Mouse (Mus musculus) intestine, embryonic 14.5 days (tissue): Measurements from ENCODE around the gene Nptn. TPM values are rescaled to one million over a fixed set of nuclear protein-coding genes. Genes with fewer than 3 reads are reported as not detected.

ENCODE experiments used
- ATAC-seq: fragments of 200-750 bp; cut with Nextera tagmentation; replicated peaks from 2 replicates; pipeline ENCODE4 v1.8.0; 2017; ENCODE audit warnings: low read depth, moderate number of reproducible peaks, moderate TSS enrichment, moderate library complexity; ENCODE audit not compliant: low FRiP score, low TSS enrichment
- DNase-seq: peaks from one replicate; pipeline ENCODE4 v3.0.0-alpha.2; 2018; ENCODE audit warnings: low spot score
- H3K27ac ChIP-seq: fragments of 300-500 bp; sonication (generic); 2 replicates; pipeline ENCODE4 v1.5.1; 2014; ENCODE audit warnings: low read depth, mild to moderate bottlenecking, control low read depth
- H3K27me3 ChIP-seq: fragments of 300-500 bp; sonication (generic); replicated peaks from 2 replicates; pipeline ENCODE4 v1.6.1; 2014; ENCODE audit warnings: low read length, control low read depth; ENCODE audit not compliant: control insufficient read depth, insufficient read depth
- H3K36me3 ChIP-seq: fragments of 300-500 bp; sonication (generic); 2 replicates; pipeline ENCODE4 v1.6.1; 2014; ENCODE audit warnings: low read length, control low read depth; ENCODE audit not compliant: control insufficient read depth, insufficient read depth
- H3K4me1 ChIP-seq: fragments of 300-500 bp; sonication (generic); replicated peaks from 2 replicates; pipeline ENCODE4 v1.6.1; 2014; ENCODE audit warnings: low read length, control low read depth, mixed read lengths; ENCODE audit not compliant: control insufficient read depth, insufficient read depth
- H3K4me2 ChIP-seq: fragments of 300-500 bp; sonication (generic); 2 replicates; pipeline ENCODE4 v1.6.1; 2014; ENCODE audit warnings: low read length
- H3K4me3 ChIP-seq: fragments of 300-500 bp; sonication (generic); 2 replicates; pipeline ENCODE4 v1.5.1; 2014; ENCODE audit warnings: low read depth, low read length, control low read depth, mixed read lengths
- H3K9ac ChIP-seq: fragments of 300-500 bp; sonication (generic); 2 replicates; pipeline ENCODE4 v1.6.1; 2014; ENCODE audit warnings: mild to moderate bottlenecking, low read length
- H3K9me3 ChIP-seq: fragments of 300-500 bp; sonication (generic); 2 replicates; pipeline ENCODE4 v1.6.1; 2016; ENCODE audit warnings: low read length, control low read depth; ENCODE audit not compliant: control insufficient read depth
- WGBS: fragments of 180-500 bp; shearing (Covaris S2); extraction: QIAGEN DNeasy Blood & Tissue Kit; methylation state at CpG from one replicate; pipeline ENCODE4 v1.1.7; 2014; 5-methylcytosine and 5-hydroxymethylcytosine counted together
- polyA plus RNA-seq: library from polyadenylated mRNA; unstranded; fragments of >200 nt; fragmentation: Nextera tagmentation; extraction: Ambion mirVana; gene quantifications from 2 replicates; pipeline ENCODE4 v1.2.1, GENCODE M21; 2014

Nptn gene
- polyA plus RNA-seq, 1 experiment from 2014 or later = 131 TPM

- no peaks in the 10 kb centered on the region for H3K27me3 ChIP-seq
- H3K4me1 ChIP-seq = no peaks in the 10 kb centered on the region
- ATAC-seq (no peak), DNase-seq (no peak)
- H3K4me3 ChIP-seq = no peak overlapping the region
- 47% methylated on average over 6 of the region's 6 CpGs for WGBS
- no peak overlapping the region for H3K27ac ChIP-seq
- H3K9me3 ChIP-seq = no peaks in the 10 kb centered on the region
- H3K36me3 ChIP-seq = no peaks in the 10 kb centered on the region
- no peak overlapping the region for H3K4me2 ChIP-seq
- H3K9ac ChIP-seq = no peak overlapping the region
Measured at GRCm38 (mm10) chr9:58675371-58675770, 93.3 kb downstream of the Nptn start.

GRCm38 (mm10) chr9:58681411-58681810 lies 99.4 kb downstream of the Nptn start:
- no peak overlapping the region for H3K27ac ChIP-seq
- WGBS = 39% methylated on average over 2 of the region's 2 CpGs

GRCm38 (mm10) chr9:58682106-58682505 lies 100.1 kb downstream of the Nptn start:
- Histone ChIP-seq H3K4me2 (no peak overlapping the region), H3K9me3 (no peaks in the 10 kb centered on the region), H3K9ac (no peak overlapping the region), H3K4me3 (no peak overlapping the region), H3K27me3 (no peaks in the 10 kb centered on the region), H3K36me3 (no peaks in the 10 kb centered on the region), H3K4me1 (no peaks in the 10 kb centered on the region; the same call in 1 of the 2 replicates), H3K27ac (no peak overlapping the region)
- DNase-seq (no peak), ATAC-seq (no peak)
- 48% methylated on average over 6 of the region's 6 CpGs for WGBS

More at GRCm38 (mm10) chr9:58681411-58681810, 99.4 kb downstream of the Nptn start:
- DNase-seq = no peak
- Histone ChIP-seq H3K9me3 (no peaks in the 10 kb centered on the region), H3K9ac (no peak overlapping the region), H3K27me3 (no peaks in the 10 kb centered on the region), H3K4me3 (no peak overlapping the region), H3K4me2 (no peak overlapping the region), H3K36me3 (no peaks in the 10 kb centered on the region), H3K4me1 (no peaks in the 10 kb centered on the region; the same call in 1 of the 2 replicates)
- ATAC-seq = no peak

- H3K9me3 ChIP-seq = no peaks in the 10 kb centered on the region
- no peak overlapping the region for H3K4me2 ChIP-seq
- ATAC-seq (no peak), DNase-seq (no peak)
- 75% methylated on average over 6 of the region's 6 CpGs for WGBS
- no peak overlapping the region for H3K4me3 ChIP-seq
- H3K4me1 ChIP-seq = no peaks in the 10 kb centered on the region; the same call in 1 of the 2 replicates
- H3K36me3 ChIP-seq = no peaks in the 10 kb centered on the region
- no peak overlapping the region for H3K9ac ChIP-seq
- no peaks in the 10 kb centered on the region for H3K27me3 ChIP-seq
- no peak overlapping the region for H3K27ac ChIP-seq
Measured at GRCm38 (mm10) chr9:58683372-58683771, 101.3 kb downstream of the Nptn start.

- Histone ChIP-seq H3K27me3 (no peaks in the 10 kb centered on the region), H3K4me2 (no peak overlapping the region), H3K9me3 (no peaks in the 10 kb centered on the region), H3K4me3 (no peak overlapping the region), H3K9ac (no peak overlapping the region), H3K27ac (no peak overlapping the region), H3K36me3 (no peaks in the 10 kb centered on the region), H3K4me1 (no peaks in the 10 kb centered on the region; the same call in 1 of the 2 replicates)
- WGBS = 86% methylated on average over 10 of the region's 10 CpGs
- DNase-seq = no peak
- ATAC-seq = no peak
Measured at GRCm38 (mm10) chr9:58685290-58685689, 103.2 kb downstream of the Nptn start.

GRCm38 (mm10) chr9:58688076-58688475 lies 106.0 kb downstream of the Nptn start:
- 72% methylated on average over 4 of the region's 4 CpGs for WGBS
- H3K9ac ChIP-seq = no peak overlapping the region
- ATAC-seq (no peak), DNase-seq (no peak)
- no peaks in the 10 kb centered on the region for H3K36me3 ChIP-seq
- H3K27ac ChIP-seq = no peak overlapping the region
- no peaks in the 10 kb centered on the region for H3K9me3 ChIP-seq
- no peaks in the 10 kb centered on the region for H3K27me3 ChIP-seq
- no peak overlapping the region for H3K4me3 ChIP-seq
- no peaks in the 10 kb centered on the region for H3K4me1 ChIP-seq
- H3K4me2 ChIP-seq = no peak overlapping the region

GRCm38 (mm10) chr9:58690701-58691100 lies 108.7 kb downstream of the Nptn start:
- H3K9ac ChIP-seq = no peak overlapping the region
- no peaks in the 10 kb centered on the region for H3K4me1 ChIP-seq
- no peak overlapping the region for H3K27ac ChIP-seq
- no peak overlapping the region for H3K4me3 ChIP-seq
- peaks cover 3% of the 10 kb centered on the region; the same call in 1 of the 2 replicates for H3K9me3 ChIP-seq
- H3K4me2 ChIP-seq = no peak overlapping the region
- DNase-seq (no peak), ATAC-seq (no peak)
- no peaks in the 10 kb centered on the region for H3K36me3 ChIP-seq
- no peaks in the 10 kb centered on the region for H3K27me3 ChIP-seq
- WGBS = 85% methylated on average over 4 of the region's 4 CpGs

GRCm38 (mm10) chr9:58691471-58691870 lies 109.4 kb downstream of the Nptn start:
- Histone ChIP-seq H3K4me1 (no peaks in the 10 kb centered on the region), H3K4me2 (no peak overlapping the region), H3K36me3 (no peaks in the 10 kb centered on the region), H3K27ac (no peak overlapping the region), H3K4me3 (no peak overlapping the region), H3K9ac (no peak overlapping the region), H3K9me3 (peaks cover 3% of the 10 kb centered on the region; the same call in 1 of the 2 replicates), H3K27me3 (no peaks in the 10 kb centered on the region)
- no peak for DNase-seq
- no peak for ATAC-seq
- 55% methylated on average over 7 of the region's 7 CpGs for WGBS

GRCm38 (mm10) chr9:58698486-58698885 lies 116.4 kb downstream of the Nptn start:
- Histone ChIP-seq H3K9me3 (peaks cover 3% of the 10 kb centered on the region; the same call in 1 of the 2 replicates), H3K36me3 (no peaks in the 10 kb centered on the region), H3K4me3 (no peak overlapping the region), H3K9ac (no peak overlapping the region), H3K27ac (no peak overlapping the region), H3K27me3 (no peaks in the 10 kb centered on the region), H3K4me1 (no peaks in the 10 kb centered on the region), H3K4me2 (no peak overlapping the region)
- no peak for ATAC-seq
- 87% methylated on average over 2 of the region's 2 CpGs for WGBS
- no peak for DNase-seq
